Mouse (Mus musculus) liver, embryonic 12.5 days (tissue): Measurements from ENCODE around the gene Prmt3. TPM values are rescaled to one million over a fixed set of nuclear protein-coding genes. Genes with fewer than 3 reads are reported as not detected.

Source experiments
- ATAC-seq: fragments of 200-750 bp; cut with Nextera tagmentation; 2 replicates; pipeline ENCODE4 v1.8.0; 2017; ENCODE audit warnings: moderate number of reproducible peaks, mild to moderate bottlenecking, moderate library complexity
- H3K27ac ChIP-seq: fragments of 300-500 bp; sonication (generic); 2 replicates; pipeline ENCODE4 v1.5.1; 2016; ENCODE audit warnings: mild to moderate bottlenecking
- H3K27me3 ChIP-seq: fragments of 300-500 bp; sonication (generic); replicated peaks from 2 replicates; pipeline ENCODE4 v1.6.1; 2016; ENCODE audit warnings: mild to moderate bottlenecking, moderate library complexity
- H3K36me3 ChIP-seq: fragments of 300-500 bp; sonication (generic); 2 replicates; pipeline ENCODE4 v1.6.1; 2016; ENCODE audit warnings: mild to moderate bottlenecking, moderate library complexity
- H3K4me1 ChIP-seq: fragments of 300-500 bp; sonication (generic); 2 replicates; pipeline ENCODE4 v1.6.1; 2016
- H3K4me2 ChIP-seq: fragments of 300-500 bp; sonication (generic); 2 replicates; pipeline ENCODE4 v1.6.1; 2016; ENCODE audit warnings: mild to moderate bottlenecking, moderate library complexity
- H3K4me3 ChIP-seq: fragments of 300-500 bp; sonication (generic); 2 replicates; pipeline ENCODE4 v1.5.1; 2016; ENCODE audit warnings: mild to moderate bottlenecking, moderate library complexity
- H3K9ac ChIP-seq: fragments of 300-500 bp; sonication (generic); 2 replicates; pipeline ENCODE4 v1.6.1; 2016; ENCODE audit warnings: mild to moderate bottlenecking, moderate library complexity
- H3K9me3 ChIP-seq: fragments of 300-500 bp; sonication (generic); replicated peaks from 2 replicates; pipeline ENCODE4 v1.6.1; 2016; ENCODE audit warnings: mild to moderate bottlenecking, moderate library complexity
- WGBS: fragments of 180-500 bp; shearing (Covaris S2); methylation state at CpG from one replicate; pipeline ENCODE4 v1.1.7; 2016; ENCODE audit not compliant: insufficient replicate concordance; 5-methylcytosine and 5-hydroxymethylcytosine counted together
- polyA plus RNA-seq: library from polyadenylated mRNA; unstranded; fragments of >200 nt; fragmentation: Nextera tagmentation; extraction: Ambion mirVana; gene quantifications from 2 replicates; pipeline ENCODE4 v1.2.1, GENCODE M21; 2016

Prmt3 gene
- polyA plus RNA-seq, 1 experiment from 2014 or later = 48.0 TPM

DNA sequence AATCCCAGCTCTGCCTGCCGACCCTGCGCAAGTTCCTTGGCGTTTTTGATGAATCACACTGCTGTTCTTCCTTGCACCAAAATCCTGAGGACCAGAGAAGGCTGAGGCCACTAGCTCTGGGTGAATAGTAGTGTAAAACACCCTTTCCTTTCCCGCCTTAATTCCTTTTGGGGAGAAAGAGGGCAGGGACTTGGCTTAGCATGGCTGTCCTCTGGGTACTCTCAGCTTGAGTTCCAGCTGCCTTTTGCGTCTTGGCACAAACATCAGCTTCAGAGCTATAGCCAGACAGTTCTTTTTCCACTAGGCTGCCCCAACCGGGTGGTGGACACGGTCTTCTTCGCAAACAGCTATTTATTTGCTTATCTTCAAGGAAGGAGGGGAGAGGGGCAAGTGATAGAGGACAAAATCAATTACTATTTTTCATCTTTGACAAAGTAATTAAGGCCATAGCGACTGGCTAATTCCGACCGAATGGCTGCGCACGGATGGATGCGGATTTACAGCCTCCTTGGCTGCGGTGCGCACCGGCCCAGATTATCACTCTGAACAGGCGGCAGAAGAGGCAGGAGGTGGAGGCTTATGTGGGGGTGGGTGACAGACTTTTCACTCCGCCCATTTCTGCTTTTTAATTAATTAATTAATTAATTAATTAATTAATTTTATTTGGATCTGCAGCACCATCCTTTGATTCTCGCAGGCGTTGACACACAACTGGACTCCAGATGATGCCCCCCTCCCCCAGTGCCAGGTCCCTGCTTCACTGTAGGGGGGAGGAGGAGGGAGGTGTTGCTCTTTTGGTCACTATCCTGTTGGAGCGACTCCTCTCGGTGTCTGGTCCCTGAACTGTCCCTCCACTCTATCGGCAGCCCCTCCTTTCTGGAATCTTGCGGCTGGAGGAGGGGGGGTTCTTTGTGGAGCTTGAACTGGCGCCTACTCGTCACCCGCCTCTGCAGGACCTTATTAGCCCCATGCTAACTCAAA is 129.3 kb downstream of the Prmt3 start:
- H3K27ac ChIP-seq = no peak overlapping the region
- ATAC-seq = no peak
- WGBS = 4% methylated on average over 28 of the region's 28 CpGs
- H3K4me1 ChIP-seq = no peaks in the 10 kb centered on the region
- H3K9me3 ChIP-seq = no peaks in the 10 kb centered on the region
- no peak overlapping the region for H3K9ac ChIP-seq
- H3K4me2 ChIP-seq = no peak overlapping the region
- no peaks in the 10 kb centered on the region for H3K36me3 ChIP-seq
- peaks cover 89% of the 10 kb centered on the region for H3K27me3 ChIP-seq
- H3K4me3 ChIP-seq = no peak overlapping the region

Other genes starting within 250 kb of the Prmt3 start
- 0.08 TPM in 1 of 2 replicates, not detected in the other for gene Dbx1, start 141.5 kb upstream of the Prmt3 start, polyA plus RNA-seq
- 37.0 and 37.7 TPM in 2 replicates for gene Htatip2, start 19.2 kb upstream of the Prmt3 start, polyA plus RNA-seq
- not detected in 2 replicates for gene Slc6a5, start 131.8 kb downstream of the Prmt3 start, polyA plus RNA-seq
- gene Nell1, start 196.5 kb downstream of the Prmt3 start, polyA plus RNA-seq = 0.33 and 0.50 TPM in 2 replicates